Mouse (Mus musculus): ENCODE measurements around the gene Rnf121. TPM values are rescaled to one million over a fixed set of nuclear protein-coding genes. Genes with fewer than 3 reads are reported as not detected.

Gene Rnf121
- 20.9 and 36.7 TPM in 2 replicates for polyA plus RNA-seq (2012; rRNA removed; ENCODE audit: low replicate concordance)

DNA sequence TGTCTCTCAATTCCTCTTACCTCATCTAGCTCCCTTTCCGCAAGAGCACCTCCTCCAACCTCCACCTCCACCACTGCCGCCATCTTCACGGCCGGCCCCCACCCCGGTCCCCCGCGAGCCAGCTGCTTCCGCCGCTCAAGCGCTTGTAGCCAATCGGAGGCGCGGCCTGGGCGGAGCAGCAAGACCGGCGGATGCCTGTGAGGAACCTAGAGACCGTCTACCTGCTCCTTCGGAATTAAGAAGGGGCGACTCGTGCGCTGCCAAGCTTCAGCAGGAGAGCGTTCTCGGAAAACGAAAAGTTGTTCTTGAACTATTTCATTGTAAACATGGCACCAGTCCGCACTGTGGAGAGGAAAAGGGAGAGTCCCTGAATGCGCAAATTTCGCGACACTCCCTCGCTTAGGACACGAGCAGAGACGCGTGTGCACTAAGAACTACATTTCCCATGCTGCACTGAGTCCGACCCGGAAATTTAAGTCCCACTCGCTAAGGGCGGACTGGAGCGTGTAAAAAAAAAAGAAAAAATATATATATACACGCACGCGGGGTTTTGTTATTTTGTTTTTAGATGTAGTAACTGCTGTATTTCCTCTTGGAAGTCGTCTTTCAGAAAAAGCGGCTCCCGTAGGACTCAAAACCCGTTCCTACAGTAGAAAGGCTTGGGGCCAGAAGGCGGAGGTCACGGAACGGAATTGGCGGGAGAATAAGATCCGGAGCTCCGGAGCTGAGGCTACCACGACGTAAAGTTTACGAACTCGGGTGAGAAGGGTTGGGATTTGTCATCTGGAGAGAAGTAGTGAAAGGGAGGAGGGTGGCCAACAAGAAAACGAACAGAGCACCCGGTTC, at the start of gene Rnf121, which contains the start of the genes Xndc1 and Xntrpc:
Gene Rnf121 (minus strand): TSS at position 424 of the 846 bp plus-strand sequence.
Gene Xndc1 (plus strand): TSS at position 466 of the 846 bp plus-strand sequence.
Gene Xntrpc (plus strand): TSS at position 668 of the 846 bp plus-strand sequence.

DNA sequence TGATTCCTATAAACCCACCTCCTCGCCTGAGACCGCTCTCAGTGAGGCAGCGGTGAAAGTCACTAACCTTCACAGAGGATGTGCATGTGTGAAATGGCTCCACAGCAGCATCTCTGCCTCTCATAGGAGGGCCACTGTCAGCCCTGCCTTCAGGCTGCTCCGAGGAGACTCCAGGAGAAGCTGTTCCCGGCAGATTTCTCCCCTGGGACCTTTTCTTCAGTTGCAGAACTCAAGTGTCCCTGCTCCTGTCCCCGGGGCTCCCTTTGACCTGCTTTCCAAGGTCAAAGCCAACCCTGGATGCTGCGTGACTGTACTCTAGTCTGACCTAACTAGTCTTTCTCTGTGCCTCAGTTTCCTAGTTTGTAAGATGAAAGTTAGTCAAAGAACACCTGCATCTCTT, 43.9 kb upstream of the Rnf121 start, which contains the start of gene Art5:
Gene Art5 (minus strand): TSS at position 319 of the 400 bp plus-strand sequence.

DNA sequence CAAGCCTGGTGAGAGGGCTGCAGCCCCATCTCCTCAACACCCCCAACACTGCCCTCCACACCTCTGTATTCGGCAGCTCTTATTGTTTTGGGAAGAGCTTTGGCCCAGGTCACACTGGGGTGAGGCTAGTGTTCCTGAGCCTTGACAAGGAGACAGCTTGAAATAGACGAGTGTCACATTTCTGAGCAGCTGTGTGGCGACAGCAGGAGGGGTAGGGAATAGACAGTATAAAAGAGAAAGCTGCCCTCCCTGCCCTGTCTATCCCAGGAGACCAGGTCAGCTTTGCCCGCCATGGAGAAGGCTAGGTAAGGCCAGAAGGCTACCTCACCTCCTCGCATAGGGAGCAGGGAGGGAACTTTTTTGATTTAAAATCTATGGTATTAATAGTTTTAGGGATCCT, 36.2 kb upstream of the Rnf121 start, which contains the start of gene Art1:
Gene Art1 (plus strand): TSS at position 257 of the 400 bp plus-strand sequence.

DNA sequence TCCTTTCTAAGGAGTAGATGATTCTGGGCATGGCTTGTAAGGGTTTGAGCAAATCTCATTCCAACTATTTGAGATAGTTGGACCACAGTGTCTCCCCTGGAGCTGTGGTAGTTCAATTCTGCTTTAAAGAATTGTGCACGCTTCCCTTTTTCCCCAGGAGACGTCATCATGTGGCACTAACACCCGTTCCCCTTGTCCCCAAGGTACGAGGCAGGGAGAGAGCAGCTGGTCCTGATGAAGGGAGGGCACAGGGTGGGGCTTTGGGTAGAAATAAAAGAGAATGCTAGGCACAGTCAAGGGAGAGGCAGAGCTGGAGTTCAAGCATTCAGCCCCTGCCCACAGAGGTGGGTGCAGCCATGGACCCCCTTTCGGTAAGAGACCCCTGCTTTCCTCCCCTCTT, 17.5 kb upstream of the Rnf121 start, which contains the start of gene Trpc2:
Gene Trpc2 (plus strand): TSS at position 301 of the 400 bp plus-strand sequence.

DNA sequence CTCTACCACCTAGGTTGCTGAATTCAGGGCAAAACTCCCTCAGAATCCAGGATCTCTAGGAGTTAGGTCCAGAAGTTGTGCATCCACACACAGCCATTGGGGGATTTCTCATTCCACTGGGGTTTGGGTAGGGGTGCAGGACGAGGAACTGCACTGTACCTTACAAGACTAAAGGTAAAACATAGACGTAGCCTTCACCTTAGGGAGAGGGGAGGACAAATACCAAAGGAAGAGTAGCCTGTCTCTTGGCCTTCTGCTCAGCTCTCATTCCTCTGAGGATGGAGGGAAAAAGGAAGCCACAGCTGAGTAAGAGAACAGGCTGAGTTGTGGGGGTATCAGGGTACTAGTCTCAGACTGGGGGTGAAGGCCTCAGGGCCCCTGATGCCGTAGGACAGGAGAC, 46.7 kb downstream of the Rnf121 start, which contains the start of gene Il18bp:
Gene Il18bp (minus strand): TSS at position 101 of the 400 bp plus-strand sequence.

Other genes with a start within 250 kb of the Rnf121 start
- 0.78 and 1.0 TPM in 2 replicates for gene Phox2a, start 247.2 kb downstream of the Rnf121 start, polyA plus RNA-seq (2012; rRNA removed; ENCODE audit: low replicate concordance)
- gene Inppl1, start 227.2 kb downstream of the Rnf121 start, polyA plus RNA-seq (2012; rRNA removed; ENCODE audit: low replicate concordance): 98.1 and 106 TPM in 2 replicates
- 0.84 and 1.1 TPM in 2 replicates for gene Folr2, start 208.3 kb downstream of the Rnf121 start, polyA plus RNA-seq (2012; rRNA removed; ENCODE audit: low replicate concordance)
- gene Anapc15, start 201.8 kb downstream of the Rnf121 start, polyA plus RNA-seq (2012; rRNA removed; ENCODE audit: low replicate concordance): 52.0 and 59.4 TPM in 2 replicates
- gene Folr1, start 194.7 kb downstream of the Rnf121 start, polyA plus RNA-seq (2012; rRNA removed; ENCODE audit: low replicate concordance): 0.82 and 1.3 TPM in 2 replicates
- gene Lamtor1, start 159.6 kb downstream of the Rnf121 start, polyA plus RNA-seq (2012; rRNA removed; ENCODE audit: low replicate concordance): 200 and 203 TPM in 2 replicates
- 0.08 and 0.14 TPM in 2 replicates for gene Tomt, start 159.1 kb downstream of the Rnf121 start, polyA plus RNA-seq (2012; rRNA removed; ENCODE audit: low replicate concordance)
- 3.6 and 4.0 TPM in 2 replicates for gene Lrrc51, start 131.6 kb downstream of the Rnf121 start, polyA plus RNA-seq (2012; rRNA removed; ENCODE audit: low replicate concordance)
- gene Numa1, start 131.4 kb downstream of the Rnf121 start, polyA plus RNA-seq (2012; rRNA removed; ENCODE audit: low replicate concordance): 62.3 and 68.0 TPM in 2 replicates
- 5.3 and 10.1 TPM in 2 replicates for gene Il18bp, start 46.8 kb downstream of the Rnf121 start, polyA plus RNA-seq (2012; rRNA removed; ENCODE audit: low replicate concordance)
- gene Xndc1, start within 50 bp of the Rnf121 start, polyA plus RNA-seq (2012; rRNA removed; ENCODE audit: low replicate concordance): 10.6 and 14.2 TPM in 2 replicates
- 1.5 and 1.8 TPM in 2 replicates for gene Xntrpc, start 244 bp upstream of the Rnf121 start, polyA plus RNA-seq (2012; rRNA removed; ENCODE audit: low replicate concordance)
- gene Trpc2, start 17.6 kb upstream of the Rnf121 start, polyA plus RNA-seq (2012; rRNA removed; ENCODE audit: low replicate concordance): not detected in 2 replicates
- not detected in 2 replicates for gene Art1, start 36.3 kb upstream of the Rnf121 start, polyA plus RNA-seq (2012; rRNA removed; ENCODE audit: low replicate concordance)
- gene Art5, start 44.0 kb upstream of the Rnf121 start, polyA plus RNA-seq (2012; rRNA removed; ENCODE audit: low replicate concordance): 0.63 and 0.87 TPM in 2 replicates
- gene Chrna10, start 51.4 kb upstream of the Rnf121 start, polyA plus RNA-seq (2012; rRNA removed; ENCODE audit: low replicate concordance): 0.91 and 1.2 TPM in 2 replicates
- 7.0 and 8.0 TPM in 2 replicates for gene Nup98, start 144.7 kb upstream of the Rnf121 start, polyA plus RNA-seq (2012; rRNA removed; ENCODE audit: low replicate concordance)
- 47.8 and 110 TPM in 2 replicates for gene Pgap2, start 144.7 kb upstream of the Rnf121 start, polyA plus RNA-seq (2012; rRNA removed; ENCODE audit: low replicate concordance)
- 77.3 and 164 TPM in 2 replicates for gene Rhog, start 190.6 kb upstream of the Rnf121 start, polyA plus RNA-seq (2012; rRNA removed; ENCODE audit: low replicate concordance)
- 18.6 and 28.7 TPM in 2 replicates for gene Stim1, start 202.3 kb upstream of the Rnf121 start, polyA plus RNA-seq (2012; rRNA removed; ENCODE audit: low replicate concordance)